Mouse (Mus musculus) forebrain, embryonic 10.5 days (tissue): ENCODE measurements around the gene Dus4l. TPM values are rescaled to one million over a fixed set of nuclear protein-coding genes. Genes with fewer than 3 reads are reported as not detected.
"Not testable (repeated sequence)": the region's sequence is repeated elsewhere in the genome, so short reads cannot be mapped to it uniquely, and the experiment has no call there.

ENCODE experiments used
- DNase-seq: peaks from one replicate; pipeline ENCODE4 v3.0.0-alpha.2; 2017; ENCODE audit warnings: low spot score; ENCODE audit errors: extremely low spot score
- H3K27ac ChIP-seq: fragments of 300-500 bp; sonication (generic); 2 replicates; pipeline ENCODE4 v1.5.1; 2016; ENCODE audit warnings: mild to moderate bottlenecking
- H3K27me3 ChIP-seq: fragments of 300-500 bp; sonication (generic); 2 replicates; pipeline ENCODE4 v1.6.1; 2016; ENCODE audit warnings: mild to moderate bottlenecking; ENCODE audit not compliant: poor library complexity, severe bottlenecking
- H3K36me3 ChIP-seq: fragments of 300-500 bp; sonication (generic); replicated peaks from 2 replicates; pipeline ENCODE4 v1.6.1; 2016; ENCODE audit warnings: mild to moderate bottlenecking, moderate library complexity
- H3K4me1 ChIP-seq: fragments of 300-500 bp; sonication (generic); 2 replicates; pipeline ENCODE4 v1.6.1; 2016
- H3K4me3 ChIP-seq: fragments of 300-500 bp; sonication (generic); 2 replicates; pipeline ENCODE4 v1.5.1; 2016; ENCODE audit warnings: mild to moderate bottlenecking, moderate library complexity
- H3K9me3 ChIP-seq: fragments of 300-500 bp; sonication (generic); 2 replicates; pipeline ENCODE4 v1.6.1; 2016; ENCODE audit warnings: mild to moderate bottlenecking, moderate library complexity
- WGBS: fragments of 180-500 bp; shearing (Covaris S2); methylation state at CpG from one replicate; pipeline ENCODE4 v1.1.7; 2016; 5-methylcytosine and 5-hydroxymethylcytosine counted together
- polyA plus RNA-seq: library from polyadenylated mRNA; unstranded; fragments of >200 nt; fragmentation: Nextera tagmentation; extraction: Ambion mirVana; gene quantifications from 2 replicates; pipeline ENCODE4 v1.2.1, GENCODE M21; 2016

Gene Dus4l
- polyA plus RNA-seq, 1 experiment from 2014 or later, result 10.7 TPM

DNA sequence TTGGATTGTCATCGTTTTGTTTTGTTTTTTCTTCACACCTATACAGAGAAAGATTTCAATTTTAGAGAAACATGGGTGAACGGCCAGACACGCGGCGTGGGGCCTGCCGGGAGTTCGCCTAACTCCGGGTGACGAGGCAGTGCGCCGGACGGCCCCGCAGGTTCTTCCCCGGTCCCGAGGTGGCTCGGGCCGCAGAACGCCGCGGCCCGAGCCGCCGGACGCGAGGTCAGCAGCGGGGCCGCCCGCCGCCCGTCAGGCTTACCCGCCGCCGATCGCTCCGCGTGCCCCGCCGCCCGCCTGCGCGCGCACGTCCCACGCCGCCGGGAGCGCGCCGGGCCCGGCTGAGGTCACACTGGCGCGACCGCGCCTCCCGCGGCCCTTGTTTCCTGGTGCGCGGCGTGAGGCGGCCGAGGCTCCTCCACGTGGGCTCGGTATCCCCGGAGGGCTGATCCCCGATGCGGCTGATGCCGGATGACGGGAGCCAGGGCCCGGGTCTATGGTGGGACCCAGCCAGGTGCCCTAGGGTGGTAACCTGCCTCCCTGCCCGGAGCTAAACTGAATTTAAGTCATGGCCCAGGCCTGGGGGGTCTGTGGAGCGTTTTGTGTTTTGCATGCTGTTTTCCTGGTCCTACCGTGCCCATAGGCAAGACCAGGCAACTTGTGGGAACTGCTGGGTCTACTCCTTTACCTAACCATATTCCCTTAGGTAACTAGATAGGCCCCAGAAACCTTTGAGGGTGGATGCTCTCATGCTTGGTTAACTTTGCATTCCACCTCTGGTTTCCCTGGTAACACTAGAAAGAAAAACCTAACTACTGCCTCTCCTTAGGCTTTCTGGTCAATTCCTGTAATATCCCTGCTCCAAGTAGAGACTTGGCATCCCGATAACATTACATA, 20.0 kb downstream of the Dus4l start, which contains the start of gene Bcap29:
TSS of gene Bcap29 (minus strand) at position 316 of the 897 bp plus-strand sequence.
- WGBS, result 1% methylated on average over 73 of the region's 73 CpGs
- peak within 1 kb of the TSS; percentile 66 for H3K4me3 ChIP-seq
- no peaks in the 10 kb centered on the region for H3K27me3 ChIP-seq
- peak within 1 kb of the TSS; percentile 93 for H3K27ac ChIP-seq
- no peaks in the 10 kb centered on the region for H3K9me3 ChIP-seq
- DNase-seq, result peak; percentile 72
- peaks cover 19% of the 10 kb centered on the region for H3K4me1 ChIP-seq
- no peaks in the 10 kb centered on the region for H3K36me3 ChIP-seq

DNA sequence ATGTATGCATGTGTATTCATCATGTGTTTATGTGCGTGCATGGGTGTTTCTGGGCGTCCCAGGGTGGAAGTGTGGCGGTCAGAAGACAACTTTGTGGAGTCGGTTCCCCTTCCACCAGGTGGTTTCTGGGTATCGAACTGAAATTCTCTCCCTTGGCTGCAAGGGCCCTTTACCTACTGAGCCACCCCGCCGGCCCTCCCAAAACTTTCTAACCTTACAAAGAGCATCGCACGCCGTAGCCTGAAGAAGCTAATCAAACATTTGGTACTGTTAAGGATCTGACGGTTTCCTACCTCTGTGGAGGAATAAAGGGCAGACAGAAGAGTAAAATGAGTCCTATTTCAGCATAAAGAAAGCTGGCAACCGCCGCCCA, 20.7 kb downstream of the Dus4l start:
- WGBS, result 14% methylated on average over 13 of the region's 13 CpGs

DNA sequence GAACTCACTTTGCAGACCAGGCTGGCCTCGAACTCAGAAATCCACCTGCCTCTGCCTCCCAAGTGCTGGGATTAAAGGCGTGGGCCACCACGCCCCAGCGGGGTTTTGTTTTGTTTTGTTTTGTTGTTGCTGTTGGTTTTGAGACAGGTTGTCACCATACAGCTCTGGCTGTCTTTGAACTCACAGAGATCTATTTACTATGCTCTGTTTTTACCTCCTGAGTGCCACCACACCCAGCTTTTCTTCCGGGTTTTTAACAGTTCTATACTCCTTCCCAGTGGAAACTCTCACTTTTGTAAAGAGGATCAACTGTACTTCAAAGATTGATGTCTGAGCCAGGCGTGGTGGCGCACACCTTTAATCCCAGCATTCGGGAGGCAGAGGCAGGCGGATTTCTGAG, 26.2 kb downstream of the Dus4l start:
- 94% methylated on average over 9 of the region's 9 CpGs for WGBS
- not testable (repeated sequence) for H3K4me3 ChIP-seq, H3K4me1 ChIP-seq, H3K27ac ChIP-seq, H3K9me3 ChIP-seq, H3K27me3 ChIP-seq, DNase-seq
- H3K36me3 ChIP-seq, result peaks cover 14% of the 10 kb centered on the region

More for the DNA sequence above, 20.7 kb downstream of the Dus4l start:
- Histone ChIP-seq H3K9me3 (no peaks in the 10 kb centered on the region), H3K36me3 (no peaks in the 10 kb centered on the region), H3K27me3 (no peaks in the 10 kb centered on the region), H3K4me1 (peaks cover 19% of the 10 kb centered on the region), H3K27ac (peak overlapping the region; percentile 93), H3K4me3 (peak overlapping the region; percentile 66)
- peak; percentile 40 for DNase-seq

- Histone ChIP-seq H3K36me3 (peaks cover 18% of the 10 kb centered on the region), H3K4me3 (no peak overlapping the region), H3K9me3 (no peaks in the 10 kb centered on the region), H3K27ac (no peak overlapping the region), H3K4me1 (no peaks in the 10 kb centered on the region), H3K27me3 (no peaks in the 10 kb centered on the region)
- no peak for DNase-seq
- WGBS, result 93% methylated on average over 1 of the region's 1 CpGs
These were observed 29.6 kb downstream of the Dus4l start for GRCm38 (mm10) chr12:31625016-31625415.

GRCm38 (mm10) chr12:31620106-31620505, 34.5 kb downstream of the Dus4l start:
- no peaks in the 10 kb centered on the region for H3K4me1 ChIP-seq
- DNase-seq, result no peak
- no peak overlapping the region for H3K4me3 ChIP-seq
- 88% methylated on average over 8 of the region's 8 CpGs for WGBS
- no peaks in the 10 kb centered on the region for H3K27me3 ChIP-seq
- H3K27ac ChIP-seq, result no peak overlapping the region
- H3K36me3 ChIP-seq, result peaks cover 17% of the 10 kb centered on the region
- 0 out of 2 replicates have a peak, but pooled peaks cover 3% of the 10 kb centered on the region for H3K9me3 ChIP-seq

- no peak for DNase-seq
- no peaks in the 10 kb centered on the region for H3K27me3 ChIP-seq
- no peak overlapping the region for H3K27ac ChIP-seq
- no peaks in the 10 kb centered on the region for H3K4me1 ChIP-seq
- 55% methylated on average over 4 of the region's 4 CpGs for WGBS
- 0 out of 2 replicates have a peak, but pooled peaks cover 3% of the 10 kb centered on the region for H3K9me3 ChIP-seq
- no peak overlapping the region for H3K4me3 ChIP-seq
- H3K36me3 ChIP-seq, result peaks cover 10% of the 10 kb centered on the region
These were observed 41.3 kb downstream of the Dus4l start for GRCm38 (mm10) chr12:31613353-31613752.

GRCm38 (mm10) chr12:31608138-31608537, 46.5 kb downstream of the Dus4l start:
- H3K9me3 ChIP-seq, result no peaks in the 10 kb centered on the region
- no peaks in the 10 kb centered on the region for H3K27me3 ChIP-seq
- H3K27ac ChIP-seq, result no peak overlapping the region
- DNase-seq, result no peak
- H3K36me3 ChIP-seq, result no peaks in the 10 kb centered on the region
- H3K4me3 ChIP-seq, result no peak overlapping the region
- no peaks in the 10 kb centered on the region for H3K4me1 ChIP-seq
- 8% methylated on average over 3 of the region's 3 CpGs for WGBS

GRCm38 (mm10) chr12:31604894-31605293, 49.7 kb downstream of the Dus4l start:
- no peak overlapping the region for H3K4me3 ChIP-seq
- no peaks in the 10 kb centered on the region for H3K27me3 ChIP-seq
- H3K27ac ChIP-seq, result no peak overlapping the region
- H3K9me3 ChIP-seq, result no peaks in the 10 kb centered on the region
- no peak for DNase-seq
- 79% methylated on average over 3 of the region's 3 CpGs for WGBS
- H3K4me1 ChIP-seq, result no peaks in the 10 kb centered on the region
- H3K36me3 ChIP-seq, result no peaks in the 10 kb centered on the region

- no peak for DNase-seq
- Histone ChIP-seq H3K9me3 (no peaks in the 10 kb centered on the region), H3K27ac (no peak overlapping the region), H3K4me3 (no peak overlapping the region), H3K36me3 (no peaks in the 10 kb centered on the region), H3K4me1 (no peaks in the 10 kb centered on the region), H3K27me3 (no peaks in the 10 kb centered on the region)
- 78% methylated on average over 6 of the region's 6 CpGs for WGBS
These were observed 51.0 kb downstream of the Dus4l start for GRCm38 (mm10) chr12:31603586-31603985.

GRCm38 (mm10) chr12:31594296-31594695, 60.3 kb downstream of the Dus4l start:
- H3K9me3 ChIP-seq, result no peaks in the 10 kb centered on the region
- H3K4me3 ChIP-seq, result no peak overlapping the region
- H3K27me3 ChIP-seq, result no peaks in the 10 kb centered on the region
- H3K27ac ChIP-seq, result no peak overlapping the region
- H3K36me3 ChIP-seq, result no peaks in the 10 kb centered on the region
- peaks cover 4% of the 10 kb centered on the region for H3K4me1 ChIP-seq
- DNase-seq, result no peak
- WGBS, result 68% methylated on average over 3 of the region's 3 CpGs

DNA sequence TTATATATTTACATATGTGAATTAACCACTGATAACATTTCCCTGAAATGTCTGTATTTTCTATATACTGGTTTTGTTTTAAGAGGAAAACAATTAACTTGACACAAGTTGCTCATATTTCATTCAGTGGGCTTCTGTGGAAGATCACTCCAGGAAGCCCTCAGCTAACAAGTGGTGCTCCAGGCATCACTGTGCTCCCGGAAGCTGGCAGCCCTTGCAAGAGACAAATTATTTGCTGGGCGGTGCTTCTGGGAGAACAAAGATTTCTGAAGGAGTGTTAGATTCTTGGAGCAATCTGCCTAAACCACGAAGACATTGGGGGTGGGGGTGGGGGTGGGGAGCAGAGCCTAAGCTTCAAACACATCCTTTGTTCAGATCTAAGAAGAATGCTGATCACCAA, 62.6 kb downstream of the Dus4l start:
- Histone ChIP-seq H3K36me3 (no peaks in the 10 kb centered on the region), H3K4me3 (no peak overlapping the region), H3K27ac (no peak overlapping the region), H3K9me3 (no peaks in the 10 kb centered on the region), H3K27me3 (no peaks in the 10 kb centered on the region), H3K4me1 (peaks cover 4% of the 10 kb centered on the region)
- DNase-seq, result no peak
- 44% methylated on average over 3 of the region's 3 CpGs for WGBS
